Mouse (Mus musculus) kidney, adult 2 months (tissue): ENCODE data around the gene Trpm3. TPM values are rescaled to one million over a fixed set of nuclear protein-coding genes. Genes with fewer than 3 reads are reported as not detected.

Experiments
- DNase-seq: peaks from one replicate; pipeline ENCODE4 v3.0.0; 2021
- H3K27ac ChIP-seq: fragments of 200-500 bp; 2 replicates; pipeline ENCODE4 v1.5.1; 2012; ENCODE audit warnings: low read depth, low read length, control low read depth, inconsistent platforms; ENCODE audit not compliant: insufficient read depth
- H3K27me3 ChIP-seq: fragments of 200-500 bp; replicated peaks from 2 replicates; pipeline ENCODE4 v1.6.1; 2012; ENCODE audit warnings: mild to moderate bottlenecking, moderate library complexity, low read length, inconsistent platforms; ENCODE audit not compliant: control insufficient read depth, insufficient read depth
- H3K36me3 ChIP-seq: fragments of 200-500 bp; 2 replicates; pipeline ENCODE4 v1.6.1; 2012; ENCODE audit warnings: mild to moderate bottlenecking, moderate library complexity, low read length, inconsistent platforms; ENCODE audit not compliant: control insufficient read depth, insufficient read depth
- H3K4me1 ChIP-seq: fragments of 200-500 bp; 2 replicates; pipeline ENCODE4 v1.6.1; 2011; ENCODE audit warnings: low read length; ENCODE audit not compliant: control insufficient read depth, insufficient read depth
- H3K4me3 ChIP-seq: fragments of 200-500 bp; 2 replicates; pipeline ENCODE4 v1.5.1; 2011; ENCODE audit warnings: mild to moderate bottlenecking, low read depth, low read length, control low read depth; ENCODE audit not compliant: insufficient read depth
- CTCF ChIP-seq: fragments of 200-500 bp; conservative IDR thresholded peaks from 2 replicates; pipeline ENCODE4 v1.5.1; 2011; ENCODE audit warnings: low read depth, mild to moderate bottlenecking, control low read depth, low read length, moderate library complexity, mixed read lengths; ENCODE audit not compliant: insufficient read depth, insufficient read length
- POLR2A ChIP-seq: fragments of 200-500 bp; IDR thresholded peaks from one replicate; pipeline ENCODE4 v1.6.1; 2011; ENCODE audit warnings: low read depth, low read length, control low read depth
- WGBS: fragments of 180-500 bp; shearing (Covaris S2); methylation state at CpG from one replicate; pipeline ENCODE4 v1.1.7; 2018; 5-methylcytosine and 5-hydroxymethylcytosine counted together
- polyA plus RNA-seq: library from polyadenylated mRNA; depleted of rRNA; stranded (reverse); fragments of >200 nt; gene quantifications from 2 replicates; pipeline ENCODE4 v1.2.3, GENCODE M21; 2012

Gene Trpm3
- polyA plus RNA-seq, 1 experiment = 0.80 TPM

- Histone ChIP-seq H3K27me3 (no peaks in the 10 kb centered on the region; the same call in 1 of the 2 replicates), H3K36me3 (no peaks in the 10 kb centered on the region), H3K27ac (peak overlapping the region; percentile 55; the same call in 1 of the 2 replicates), H3K4me3 (no peak overlapping the region), H3K4me1 (peaks cover 5% of the 10 kb centered on the region)
- 39% methylated on average over 5 of the region's 5 CpGs for WGBS
- no peak for TF ChIP-seq POLR2A
- no peak for TF ChIP-seq CTCF
- peak; percentile 90 for DNase-seq
These were observed 562.2 kb downstream of the Trpm3 start for GRCm38 (mm10) chr19:22700871-22701651.

GRCm38 (mm10) chr19:22703876-22704275 lies 565.0 kb downstream of the Trpm3 start:
- Histone ChIP-seq H3K27me3 (no peaks in the 10 kb centered on the region), H3K36me3 (no peaks in the 10 kb centered on the region), H3K4me1 (peaks cover 5% of the 10 kb centered on the region), H3K27ac (no peak overlapping the region), H3K4me3 (no peak overlapping the region)
- TF ChIP-seq POLR2A (no peak), CTCF (no peak)
- no peak for DNase-seq
- WGBS = 91% methylated on average over 6 of the region's 6 CpGs

- no peak overlapping the region for H3K4me3 ChIP-seq
- no peak for DNase-seq
- H3K4me1 ChIP-seq = peaks cover 5% of the 10 kb centered on the region
- TF ChIP-seq CTCF (no peak), POLR2A (no peak)
- no peak overlapping the region for H3K27ac ChIP-seq
- no peaks in the 10 kb centered on the region; the same call in 1 of the 2 replicates for H3K27me3 ChIP-seq
- no peaks in the 10 kb centered on the region for H3K36me3 ChIP-seq
These were observed 566.6 kb downstream of the Trpm3 start for GRCm38 (mm10) chr19:22705414-22705813.

- Histone ChIP-seq H3K4me1 (no peaks in the 10 kb centered on the region), H3K36me3 (no peaks in the 10 kb centered on the region), H3K27ac (no peak overlapping the region), H3K4me3 (no peak overlapping the region), H3K27me3 (no peaks in the 10 kb centered on the region)
- 65% methylated on average over 2 of the region's 2 CpGs for WGBS
- TF ChIP-seq POLR2A (no peak), CTCF (no peak)
- DNase-seq = no peak
These were observed 580.2 kb downstream of the Trpm3 start for GRCm38 (mm10) chr19:22719027-22719426.

DNA sequence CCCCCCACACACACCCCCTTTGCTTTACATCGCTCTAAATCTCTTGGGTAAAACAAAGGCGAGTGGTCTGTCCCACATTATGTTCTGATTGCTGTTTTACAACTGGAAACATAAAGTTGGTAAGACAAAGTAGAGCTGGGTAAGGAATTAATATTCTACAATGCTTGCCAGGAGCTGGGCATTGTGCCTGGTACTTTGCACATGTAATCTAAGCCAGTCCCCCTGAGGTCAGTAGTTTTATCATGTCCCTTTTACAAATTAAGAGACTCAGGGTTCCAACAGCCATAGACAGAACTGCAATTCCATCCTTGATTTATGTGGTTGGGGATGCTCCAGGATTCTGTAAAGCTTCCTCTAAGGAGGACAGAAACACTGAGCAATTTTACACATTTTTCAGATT lies 591.0 kb downstream of the Trpm3 start:
- H3K36me3 ChIP-seq = no peaks in the 10 kb centered on the region
- H3K4me3 ChIP-seq = no peak overlapping the region
- no peak for TF ChIP-seq POLR2A
- H3K27me3 ChIP-seq = no peaks in the 10 kb centered on the region
- H3K27ac ChIP-seq = no peak overlapping the region
- DNase-seq = peak; percentile 59
- WGBS = 42% methylated on average over 2 of the region's 2 CpGs
- H3K4me1 ChIP-seq = peaks cover 5% of the 10 kb centered on the region; the same call in 1 of the 2 replicates

- Histone ChIP-seq H3K4me1 (peaks cover 5% of the 10 kb centered on the region; the same call in 1 of the 2 replicates), H3K27me3 (no peaks in the 10 kb centered on the region), H3K27ac (no peak overlapping the region), H3K4me3 (no peak overlapping the region), H3K36me3 (no peaks in the 10 kb centered on the region)
- DNase-seq = no peak
- TF ChIP-seq POLR2A (no peak), CTCF (no peak)
These were observed 592.1 kb downstream of the Trpm3 start for GRCm38 (mm10) chr19:22730971-22731370.

- Histone ChIP-seq H3K27ac (no peak overlapping the region), H3K27me3 (no peaks in the 10 kb centered on the region), H3K36me3 (no peaks in the 10 kb centered on the region), H3K4me1 (no peaks in the 10 kb centered on the region), H3K4me3 (no peak overlapping the region)
- TF ChIP-seq POLR2A (no peak), CTCF (no peak)
- no peak for DNase-seq
- 61% methylated on average over 2 of the region's 2 CpGs for WGBS
These were observed 598.0 kb downstream of the Trpm3 start for GRCm38 (mm10) chr19:22736870-22737269.
